Mouse (Mus musculus) urinary bladder, postnatal 25 days (tissue): Measurements from ENCODE around the gene Mok.
A peak's percentile ranks its signal among the peaks of the same experiment; 100 is the strongest.
"Not testable (repeated sequence)": the region's sequence is repeated elsewhere in the genome, so short reads cannot be mapped to it uniquely, and the experiment has no call there.

Experiments used
- DNase-seq: peaks from one replicate; pipeline ENCODE4 v3.0.0; 2022; ENCODE audit warnings: low spot score

Gene Mok

GRCm38 (mm10) chr12:110840348-110841198, at the start of gene Mok:
Mok (minus strand) TSS chr12:110840939.
- DNase-seq = peak; percentile 96

DNA sequence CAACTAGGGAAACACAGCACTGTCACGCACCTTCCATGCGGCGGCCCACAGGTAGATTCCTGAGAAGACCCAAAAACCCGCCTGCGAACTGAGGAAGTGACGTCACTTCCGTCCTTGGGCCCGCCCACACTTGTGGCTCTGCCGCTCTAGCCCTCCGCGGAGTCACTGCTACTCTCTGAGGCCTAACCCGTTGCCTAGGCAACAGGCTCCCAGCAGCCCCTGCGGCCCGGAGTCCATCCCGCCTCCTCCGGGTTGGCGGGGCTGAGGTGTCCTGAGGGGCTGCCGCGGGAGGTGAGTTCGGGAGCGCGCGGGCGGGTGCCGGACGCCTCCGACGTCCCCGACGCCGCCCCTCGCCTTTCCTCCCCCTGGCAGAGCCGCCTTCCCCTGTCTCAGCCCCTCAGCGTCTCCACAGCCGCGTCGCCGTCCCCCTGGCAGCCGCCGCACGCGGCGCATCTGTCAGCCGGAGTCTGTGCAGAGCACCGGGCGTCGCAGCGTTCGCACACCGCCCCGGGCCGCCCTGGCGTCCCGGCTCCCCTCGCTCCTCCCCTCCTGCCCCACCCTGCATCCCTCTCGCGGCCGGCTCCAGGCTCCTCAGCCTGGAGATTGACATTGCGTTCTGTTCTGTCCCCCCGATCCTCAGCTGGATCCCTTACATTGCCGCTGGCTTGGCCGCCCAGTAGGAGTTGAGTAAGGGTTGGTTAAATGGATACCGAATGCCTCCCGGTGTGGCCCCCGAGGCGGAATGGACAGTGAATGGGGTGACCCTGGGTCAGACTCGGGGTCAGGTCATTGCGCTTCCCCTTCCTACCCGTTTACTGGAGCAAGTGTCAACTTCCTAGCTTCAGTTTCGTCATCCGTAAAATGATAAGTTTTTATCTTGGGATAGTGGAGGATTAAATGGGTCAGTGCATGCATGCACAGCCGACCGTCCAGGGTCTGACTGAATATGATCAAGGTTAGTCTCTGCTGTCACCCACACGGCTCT, 48.6 kb upstream of the Mok start, which contains the start of the genes Cinp and Tecpr2:
Cinp (minus strand) TSS at position 110 of the 985 bp plus-strand sequence.
Tecpr2 (plus strand) TSS at position 229 of the 985 bp plus-strand sequence.
- peak; percentile 90 for DNase-seq

- no peak for DNase-seq
Observed at GRCm38 (mm10) chr12:110888606-110889005, 47.9 kb upstream of the Mok start.

DNA sequence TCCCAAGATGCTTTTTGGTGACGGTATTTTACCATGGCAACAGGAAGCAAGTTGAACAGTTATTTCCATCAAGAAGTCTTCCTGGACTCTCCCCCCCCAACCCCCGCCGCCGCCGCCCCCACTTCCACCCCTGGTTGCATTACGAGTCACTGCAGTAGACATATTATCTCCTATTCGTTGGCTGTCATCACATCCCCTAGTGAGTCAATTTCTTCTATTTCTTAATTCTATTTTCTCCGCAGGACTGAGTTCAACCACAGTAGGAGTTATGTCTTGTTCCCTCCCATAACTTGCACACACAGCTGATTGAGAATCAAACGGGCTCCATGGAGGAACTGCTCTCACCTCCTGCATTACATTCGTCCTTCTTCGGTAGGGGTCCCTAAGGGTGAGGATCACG, 47.4 kb upstream of the Mok start:
- DNase-seq = no peak

DNA sequence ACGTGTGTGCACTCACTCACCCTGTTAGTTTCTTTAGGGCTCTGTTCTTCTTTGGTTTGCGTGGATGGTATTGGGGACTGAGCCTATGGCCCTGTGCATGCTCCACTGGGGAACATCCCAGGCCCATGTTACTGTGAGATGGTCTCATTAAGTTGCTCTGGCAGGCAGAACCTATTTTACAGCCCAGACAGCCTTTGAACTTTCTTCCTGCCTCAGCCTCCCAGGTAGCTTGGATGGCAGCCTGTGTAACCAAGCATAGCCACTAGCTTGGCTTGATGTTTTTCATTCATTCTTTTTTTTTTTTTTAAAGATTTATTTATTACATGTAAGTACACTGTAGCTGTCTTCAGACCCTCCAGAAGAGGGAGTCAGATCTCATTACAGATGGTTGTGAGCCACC, 44.5 kb upstream of the Mok start:
- no peak for DNase-seq

GRCm38 (mm10) chr12:110882291-110882690, 41.6 kb upstream of the Mok start:
- DNase-seq = no peak

DNA sequence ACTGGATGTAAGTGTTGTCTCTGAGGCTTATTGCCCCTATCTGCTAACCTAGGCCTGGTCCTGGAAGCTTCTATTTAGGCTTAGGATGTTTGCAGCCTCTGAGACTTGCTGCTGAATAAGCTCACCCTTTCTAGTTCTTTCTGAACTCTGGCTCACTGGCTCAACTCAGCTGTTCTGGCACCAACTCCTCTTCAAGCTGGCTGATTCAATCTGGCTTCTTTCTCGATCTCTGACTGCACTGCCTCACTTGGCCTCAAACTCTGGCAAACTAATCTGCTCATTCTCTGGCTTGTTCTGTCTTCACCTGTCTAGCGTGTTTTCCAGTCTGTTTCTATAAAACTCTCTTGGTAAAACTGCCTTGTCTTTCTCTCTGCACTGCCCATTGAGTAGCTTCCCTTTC, 34.6 kb upstream of the Mok start:
- no peak for DNase-seq

DNA sequence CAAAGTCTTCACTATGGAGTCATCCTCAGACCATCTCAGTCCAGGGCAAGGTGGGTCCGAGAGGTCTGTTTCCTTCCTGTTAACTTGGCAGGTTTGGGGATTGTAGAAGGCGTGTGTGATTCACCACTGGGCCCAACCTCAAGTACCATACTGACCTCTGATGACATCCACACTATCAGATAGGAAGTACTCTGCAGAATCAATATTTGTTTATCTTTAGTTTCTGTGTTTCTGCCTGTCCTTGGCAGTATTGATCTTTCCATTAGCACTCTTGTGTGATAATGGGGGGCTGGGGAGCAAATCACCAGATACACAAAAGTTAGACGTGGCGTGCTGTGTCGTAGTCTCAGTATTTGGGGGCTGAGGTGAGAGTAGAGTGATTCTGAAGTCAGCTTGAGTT, 30.5 kb upstream of the Mok start:
- DNase-seq = no peak

GRCm38 (mm10) chr12:110870107-110870506, 29.4 kb upstream of the Mok start:
- no peak for DNase-seq

- DNase-seq = no peak
Observed at GRCm38 (mm10) chr12:110865989-110866388, 25.2 kb upstream of the Mok start.

- no peak for DNase-seq
Observed at GRCm38 (mm10) chr12:110865571-110865970, 24.8 kb upstream of the Mok start.

DNA sequence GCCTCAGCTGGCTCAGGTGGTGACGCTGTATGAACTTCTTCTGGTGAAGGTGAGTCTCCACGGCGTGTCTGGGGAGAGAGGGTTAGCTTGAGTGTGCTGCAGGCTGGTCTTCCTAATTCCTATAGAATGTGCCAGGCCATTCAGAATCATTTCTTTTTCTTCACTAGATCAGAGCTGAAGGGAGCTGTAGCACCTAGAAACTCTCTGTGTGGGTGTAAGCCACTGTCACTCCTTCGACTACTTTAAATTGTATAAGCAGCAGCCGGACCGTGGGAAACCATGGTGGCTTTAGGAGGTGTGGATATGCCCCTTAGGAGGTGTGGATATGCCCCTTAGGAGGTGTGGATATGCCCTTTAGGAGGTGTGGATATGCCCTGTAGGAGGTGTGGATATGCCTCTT, 23.3 kb upstream of the Mok start:
- DNase-seq = no peak

- DNase-seq = no peak
Observed at GRCm38 (mm10) chr12:110861256-110861655, 20.5 kb upstream of the Mok start.

GRCm38 (mm10) chr12:110860293-110860692, 19.6 kb upstream of the Mok start:
- no peak for DNase-seq

DNA sequence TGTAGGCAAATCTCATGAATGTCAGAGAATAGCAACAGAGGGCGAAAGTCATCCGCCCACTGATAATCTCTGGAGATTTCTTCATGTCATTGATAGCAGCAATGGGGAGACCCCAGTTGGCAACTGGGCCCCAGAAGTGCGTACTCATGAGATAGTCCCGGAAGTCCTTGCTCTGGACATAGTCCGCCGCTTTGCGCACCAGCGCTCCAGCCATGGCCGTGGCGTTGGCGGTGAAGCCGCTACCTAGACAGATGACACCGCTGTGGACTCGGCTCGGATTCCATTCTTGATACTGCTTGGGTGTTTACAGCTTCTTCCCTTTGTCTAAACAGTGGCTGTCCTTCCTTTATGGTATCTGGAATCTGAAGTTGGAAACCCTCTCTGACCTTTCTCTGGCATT, 17.9 kb upstream of the Mok start:
- DNase-seq = not testable (repeated sequence)

- DNase-seq = no peak
Observed at GRCm38 (mm10) chr12:110857196-110857595, 16.5 kb upstream of the Mok start.

DNA sequence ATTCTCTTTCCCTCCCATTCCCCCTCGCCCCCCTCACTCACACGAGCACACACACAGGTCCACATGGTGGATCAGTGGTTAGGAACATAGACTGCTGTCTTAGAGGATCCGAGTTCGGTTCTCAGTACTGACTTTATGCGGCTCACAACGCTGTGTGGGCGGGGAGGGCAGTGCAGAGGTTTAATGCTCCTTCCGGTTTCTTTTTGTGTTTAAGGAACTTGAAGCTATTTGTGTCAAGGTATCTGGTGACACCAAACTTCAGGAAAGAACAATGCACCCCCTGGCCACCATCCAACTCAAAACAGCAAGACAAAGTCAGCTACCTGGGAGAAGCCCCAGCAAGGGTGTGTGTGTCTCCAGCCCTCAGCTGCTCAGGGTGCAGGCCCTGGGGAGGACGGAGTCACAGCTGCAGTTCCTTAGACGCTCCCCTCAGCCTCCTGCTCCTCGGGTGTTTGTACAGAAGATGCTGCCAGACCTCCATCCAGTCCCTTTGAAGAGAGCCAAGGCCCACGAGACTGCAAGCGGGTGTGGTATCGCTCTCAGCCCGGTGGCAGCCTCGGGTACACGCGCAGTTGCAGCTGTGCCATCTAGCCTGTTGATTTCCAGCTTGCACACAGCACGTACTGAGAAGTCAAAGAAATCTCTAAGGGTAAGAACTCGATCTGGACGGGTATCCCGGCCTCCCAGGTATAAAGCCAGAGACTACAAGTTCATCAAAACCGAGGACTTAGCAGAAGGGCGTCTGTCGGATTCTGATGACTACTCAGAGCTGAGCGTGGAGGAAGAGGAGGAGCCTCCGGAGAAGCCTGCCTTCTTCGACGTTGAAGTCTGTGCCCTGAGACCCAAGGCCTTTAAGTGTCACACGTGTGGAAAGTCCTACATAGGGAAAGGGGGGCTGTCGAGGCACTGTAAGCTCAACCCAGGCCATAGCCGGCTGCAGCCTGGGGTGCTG, 14.3 kb upstream of the Mok start:
- DNase-seq = no peak

DNA sequence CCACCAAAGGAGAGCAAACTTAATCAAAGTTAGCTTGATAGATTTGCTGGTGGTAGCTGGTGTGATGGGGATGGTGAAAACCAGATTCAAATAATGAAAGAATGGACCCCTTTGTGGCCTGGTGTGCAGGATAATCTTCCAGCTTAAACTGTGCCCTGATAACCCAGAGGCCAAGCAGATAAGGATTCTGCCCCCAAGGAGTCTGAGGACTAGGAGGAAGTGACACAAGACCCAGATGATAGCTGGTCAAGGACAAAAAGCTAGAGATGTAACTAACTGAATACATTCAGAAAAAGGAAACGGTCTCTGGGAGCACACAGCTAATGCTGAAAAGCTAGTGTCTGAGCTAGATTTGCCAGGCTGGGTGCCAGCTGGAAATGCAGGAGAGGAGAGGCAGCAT, 11.2 kb upstream of the Mok start:
- DNase-seq = no peak

- no peak for DNase-seq
Observed at GRCm38 (mm10) chr12:110851414-110851813, 10.7 kb upstream of the Mok start.

GRCm38 (mm10) chr12:110850929-110851256, 10.2 kb upstream of the Mok start:
- no peak for DNase-seq
